Mouse (Mus musculus) urinary bladder, postnatal 36 days (tissue): ENCODE measurements around the gene Nlrc3.

Source experiments
- DNase-seq, 2 experiments: peaks; one replicate each; pipeline ENCODE4 v3.0.0; 2022; ENCODE audit warnings: low spot score in 2 of 2, mixed read lengths in 1 of 2

The Nlrc3 gene

GRCm38 (mm10) chr16:3929151-3929550 is 47.3 kb downstream of the Nlrc3 start:
- no peak for DNase-seq

GRCm38 (mm10) chr16:3928582-3928981 is 47.9 kb downstream of the Nlrc3 start:
- no peak for DNase-seq

- DNase-seq: no peak
Observed at GRCm38 (mm10) chr16:3923966-3924365, 52.5 kb downstream of the Nlrc3 start.

- no peak for DNase-seq
Observed at GRCm38 (mm10) chr16:3923515-3923914, 52.9 kb downstream of the Nlrc3 start.

GRCm38 (mm10) chr16:3920756-3921155 is 55.7 kb downstream of the Nlrc3 start:
- no peak for DNase-seq

GRCm38 (mm10) chr16:3909118-3909517 is 67.3 kb downstream of the Nlrc3 start:
- DNase-seq: no peak

GRCm38 (mm10) chr16:3908537-3909111 is 67.8 kb downstream of the Nlrc3 start, which contains the start of the genes 1700037C18Rik and Cluap1:
1700037C18Rik (minus strand) TSS chr16:3908689.
Cluap1 (plus strand) TSS chr16:3908801.
- DNase-seq: peak; percentile 89 to 92

- DNase-seq: no peak
Observed at GRCm38 (mm10) chr16:3907471-3907870, 69.0 kb downstream of the Nlrc3 start.

GRCm38 (mm10) chr16:3896553-3896952 is 79.9 kb downstream of the Nlrc3 start:
- no peak for DNase-seq

- no peak for DNase-seq
Observed at GRCm38 (mm10) chr16:3896046-3896445, 80.4 kb downstream of the Nlrc3 start.

- DNase-seq: peak; percentile 14 to 52
Observed at GRCm38 (mm10) chr16:3895173-3895792, 81.1 kb downstream of the Nlrc3 start.
